Mouse (Mus musculus) hindbrain, embryonic 14.5 days (tissue): Measurements from ENCODE around the gene Ncstn. TPM values are rescaled to one million over a fixed set of nuclear protein-coding genes. Genes with fewer than 3 reads are reported as not detected.

Experiments
- ATAC-seq: fragments of 200-750 bp; cut with Nextera tagmentation; 2 replicates; pipeline ENCODE4 v1.8.0; 2017; ENCODE audit warnings: moderate number of reproducible peaks, mild to moderate bottlenecking, moderate TSS enrichment, moderate library complexity; ENCODE audit not compliant: low FRiP score
- DNase-seq: peaks from one replicate; pipeline ENCODE4 v3.0.0-alpha.2; 2015; ENCODE audit warnings: low spot score
- H3K27ac ChIP-seq: fragments of 300-500 bp; sonication (generic); 2 replicates; pipeline ENCODE4 v1.5.1; 2014; ENCODE audit warnings: mild to moderate bottlenecking, moderate library complexity
- H3K27me3 ChIP-seq: fragments of 300-500 bp; sonication (generic); 2 replicates; pipeline ENCODE4 v1.6.1; 2014; ENCODE audit warnings: mild to moderate bottlenecking, low read length, mixed read lengths; ENCODE audit not compliant: control insufficient read depth, insufficient read depth
- H3K36me3 ChIP-seq: fragments of 300-500 bp; sonication (generic); replicated peaks from 2 replicates; pipeline ENCODE4 v1.6.1; 2014; ENCODE audit not compliant: control insufficient read depth, insufficient read depth
- H3K4me1 ChIP-seq: fragments of 300-500 bp; sonication (generic); replicated peaks from 2 replicates; pipeline ENCODE4 v1.6.1; 2014; ENCODE audit warnings: antibody characterized with exemption, low read length, mixed read lengths; ENCODE audit not compliant: control insufficient read depth, insufficient read depth
- H3K4me2 ChIP-seq: fragments of 300-500 bp; sonication (generic); replicated peaks from 2 replicates; pipeline ENCODE4 v1.6.1; 2014; ENCODE audit warnings: mild to moderate bottlenecking, moderate library complexity
- H3K4me3 ChIP-seq: fragments of 300-500 bp; sonication (generic); replicated peaks from 2 replicates; pipeline ENCODE4 v1.5.1; 2014; ENCODE audit warnings: mild to moderate bottlenecking, low read length
- H3K9ac ChIP-seq: fragments of 300-500 bp; sonication (generic); 2 replicates; pipeline ENCODE4 v1.6.1; 2014
- H3K9me3 ChIP-seq: fragments of 300-500 bp; sonication (generic); 2 replicates; pipeline ENCODE4 v1.6.1; 2016; ENCODE audit warnings: low read length; ENCODE audit not compliant: control insufficient read depth
- WGBS: fragments of 180-500 bp; shearing (Covaris S2); extraction: QIAGEN DNeasy Blood & Tissue Kit; methylation state at CpG from one replicate; pipeline ENCODE4 v1.1.7; 2014; 5-methylcytosine and 5-hydroxymethylcytosine counted together
- polyA plus RNA-seq: library from polyadenylated mRNA; unstranded; fragments of >200 nt; fragmentation: Nextera tagmentation; extraction: Ambion mirVana; gene quantifications from 2 replicates; pipeline ENCODE4 v1.2.1, GENCODE M21; 2014

Gene Ncstn
- polyA plus RNA-seq, 1 experiment from 2014 or later: 111 TPM

- Histone ChIP-seq H3K27me3 (no peaks in the 10 kb centered on the region), H3K4me2 (peak overlapping the region; percentile 87), H3K4me1 (peaks cover 61% of the 10 kb centered on the region), H3K4me3 (peak overlapping the region; percentile 63), H3K9me3 (no peaks in the 10 kb centered on the region), H3K27ac (peak overlapping the region; percentile 92), H3K9ac (peak overlapping the region; percentile 87), H3K36me3 (0 out of 2 replicates have a peak, but pooled peaks cover 5% of the 10 kb centered on the region)
- DNase-seq: no peak
- no peak; the same call in 1 of the 2 replicates for ATAC-seq
- 14% methylated on average over 8 of the region's 8 CpGs for WGBS
Measured at GRCm38 (mm10) chr1:172025201-172025904, 57.2 kb downstream of the Ncstn start.

GRCm38 (mm10) chr1:172024140-172024895, 58.3 kb downstream of the Ncstn start:
- H3K36me3 ChIP-seq: 0 out of 2 replicates have a peak, but pooled peaks cover 5% of the 10 kb centered on the region
- peak overlapping the region; percentile 87 for H3K4me2 ChIP-seq
- peak overlapping the region; percentile 63 for H3K4me3 ChIP-seq
- DNase-seq: no peak
- H3K4me1 ChIP-seq: peaks cover 71% of the 10 kb centered on the region
- H3K9ac ChIP-seq: peak overlapping the region; percentile 87
- no peaks in the 10 kb centered on the region for H3K27me3 ChIP-seq
- H3K9me3 ChIP-seq: no peaks in the 10 kb centered on the region
- no peak for ATAC-seq
- WGBS: 7% methylated on average over 9 of the region's 9 CpGs
- peak overlapping the region; percentile 92 for H3K27ac ChIP-seq

- no peak overlapping the region for H3K27ac ChIP-seq
- DNase-seq: no peak
- H3K4me2 ChIP-seq: peak overlapping the region; percentile 3; the same call in 1 of the 2 replicates
- no peaks in the 10 kb centered on the region for H3K27me3 ChIP-seq
- ATAC-seq: no peak
- H3K36me3 ChIP-seq: 0 out of 2 replicates have a peak, but pooled peaks cover 5% of the 10 kb centered on the region
- WGBS: 53% methylated on average over 10 of the region's 10 CpGs
- H3K9me3 ChIP-seq: no peaks in the 10 kb centered on the region
- H3K9ac ChIP-seq: peak overlapping the region; percentile 19; the same call in 1 of the 2 replicates
- H3K4me3 ChIP-seq: no peak overlapping the region
- peaks cover 88% of the 10 kb centered on the region for H3K4me1 ChIP-seq
Measured at GRCm38 (mm10) chr1:172019863-172020521, 62.6 kb downstream of the Ncstn start.

GRCm38 (mm10) chr1:172019339-172019738, 63.3 kb downstream of the Ncstn start:
- Histone ChIP-seq H3K4me3 (no peak overlapping the region), H3K27me3 (no peaks in the 10 kb centered on the region), H3K36me3 (0 out of 2 replicates have a peak, but pooled peaks cover 5% of the 10 kb centered on the region), H3K9ac (no peak overlapping the region), H3K4me1 (peaks cover 88% of the 10 kb centered on the region), H3K4me2 (no peak overlapping the region), H3K27ac (no peak overlapping the region), H3K9me3 (no peaks in the 10 kb centered on the region)
- DNase-seq (no peak), ATAC-seq (no peak)
- 82% methylated on average over 4 of the region's 4 CpGs for WGBS

GRCm38 (mm10) chr1:172018336-172019311, 64.0 kb downstream of the Ncstn start:
- no peaks in the 10 kb centered on the region for H3K27me3 ChIP-seq
- H3K27ac ChIP-seq: peak overlapping the region; percentile 88
- DNase-seq (no peak), ATAC-seq (no peak)
- H3K4me2 ChIP-seq: peak overlapping the region; percentile 36; the same call in 1 of the 2 replicates
- no peak overlapping the region for H3K4me3 ChIP-seq
- WGBS: 52% methylated on average over 9 of the region's 9 CpGs
- H3K4me1 ChIP-seq: peaks cover 88% of the 10 kb centered on the region
- 0 out of 2 replicates have a peak, but pooled peaks cover 5% of the 10 kb centered on the region for H3K36me3 ChIP-seq
- no peaks in the 10 kb centered on the region for H3K9me3 ChIP-seq
- H3K9ac ChIP-seq: no peak overlapping the region

GRCm38 (mm10) chr1:172017517-172018070, 65.0 kb downstream of the Ncstn start:
- 34% methylated on average over 6 of the region's 6 CpGs for WGBS
- H3K4me2 ChIP-seq: peak overlapping the region; percentile 36
- peak overlapping the region; percentile 88 for H3K27ac ChIP-seq
- ATAC-seq: no peak
- peak overlapping the region; percentile 45 for H3K9ac ChIP-seq
- H3K9me3 ChIP-seq: no peaks in the 10 kb centered on the region
- H3K27me3 ChIP-seq: no peaks in the 10 kb centered on the region
- H3K36me3 ChIP-seq: peaks cover 11% of the 10 kb centered on the region
- H3K4me1 ChIP-seq: peaks cover 89% of the 10 kb centered on the region
- no peak overlapping the region for H3K4me3 ChIP-seq
- DNase-seq: no peak

- H3K27ac ChIP-seq: peak overlapping the region; percentile 88
- peaks cover 18% of the 10 kb centered on the region for H3K36me3 ChIP-seq
- peaks cover 85% of the 10 kb centered on the region for H3K4me1 ChIP-seq
- H3K4me3 ChIP-seq: no peak overlapping the region
- ATAC-seq (peak; percentile 75), DNase-seq (peak; percentile 76)
- H3K27me3 ChIP-seq: no peaks in the 10 kb centered on the region
- peak overlapping the region; percentile 36 for H3K4me2 ChIP-seq
- peak overlapping the region; percentile 45 for H3K9ac ChIP-seq
- 8% methylated on average over 6 of the region's 6 CpGs for WGBS
- H3K9me3 ChIP-seq: no peaks in the 10 kb centered on the region
Measured at GRCm38 (mm10) chr1:172016660-172017516, 65.7 kb downstream of the Ncstn start.
